Mouse (Mus musculus) thymus, postnatal 36 days (tissue): ENCODE data around the gene Pbx4.

ENCODE experiments used
- DNase-seq, 2 experiments: peaks; one replicate each; pipeline ENCODE4 v3.0.0; 2022; ENCODE audit warnings: mixed read lengths in 2 of 2

Pbx4 gene

GRCm38 (mm10) chr8:69874654-69875053 lies 42.4 kb downstream of the Pbx4 start:
- no peak for DNase-seq

GRCm38 (mm10) chr8:69876097-69876496 lies 43.8 kb downstream of the Pbx4 start:
- DNase-seq: no peak

- no peak for DNase-seq
Observed at GRCm38 (mm10) chr8:69876967-69877366, 44.7 kb downstream of the Pbx4 start.

- no peak for DNase-seq
Observed at GRCm38 (mm10) chr8:69877396-69877795, 45.1 kb downstream of the Pbx4 start.

- DNase-seq: no peak
Observed at GRCm38 (mm10) chr8:69877992-69878391, 45.7 kb downstream of the Pbx4 start.

GRCm38 (mm10) chr8:69879678-69880077 lies 47.4 kb downstream of the Pbx4 start:
- no peak for DNase-seq

- no peak for DNase-seq
Observed at GRCm38 (mm10) chr8:69880841-69881240, 48.5 kb downstream of the Pbx4 start.

- DNase-seq: no peak
Observed at GRCm38 (mm10) chr8:69881261-69881865, 49.1 kb downstream of the Pbx4 start.

GRCm38 (mm10) chr8:69882021-69882756 lies 49.9 kb downstream of the Pbx4 start:
- DNase-seq: peak; percentile 26 to 48

- DNase-seq: no peak
Observed at GRCm38 (mm10) chr8:69882833-69883600, 50.7 kb downstream of the Pbx4 start.

- DNase-seq: no peak
Observed at GRCm38 (mm10) chr8:69884141-69884540, 51.9 kb downstream of the Pbx4 start.

- DNase-seq: no peak
Observed at GRCm38 (mm10) chr8:69887289-69888243, 55.3 kb downstream of the Pbx4 start, which contains the start of gene Cilp2. Gene Cilp2, minus strand, starts transcription at chr8:69887687.

- no peak for DNase-seq
Observed at GRCm38 (mm10) chr8:69888244-69888866, 56.1 kb downstream of the Pbx4 start.

GRCm38 (mm10) chr8:69888902-69889301 lies 56.6 kb downstream of the Pbx4 start:
- DNase-seq: no peak

GRCm38 (mm10) chr8:69890813-69891241 lies 58.5 kb downstream of the Pbx4 start:
- peak; percentile 35 for DNase-seq

GRCm38 (mm10) chr8:69893863-69894262 lies 61.6 kb downstream of the Pbx4 start:
- peak; percentile 37 to 50 for DNase-seq

GRCm38 (mm10) chr8:69894836-69895332 lies 62.6 kb downstream of the Pbx4 start:
- DNase-seq: no peak

- DNase-seq: no peak
Observed at GRCm38 (mm10) chr8:69895772-69896451, 63.6 kb downstream of the Pbx4 start.

- DNase-seq: no peak
Observed at GRCm38 (mm10) chr8:69897857-69898256, 65.6 kb downstream of the Pbx4 start.

- DNase-seq: no peak
Observed at GRCm38 (mm10) chr8:69899876-69900275, 67.6 kb downstream of the Pbx4 start.

- no peak for DNase-seq
Observed at GRCm38 (mm10) chr8:69900895-69901451, 68.7 kb downstream of the Pbx4 start.
